Mouse (Mus musculus) macrophage (primary cell): ENCODE measurements around the gene Pskh1. TPM values are rescaled to one million over a fixed set of nuclear protein-coding genes. Genes with fewer than 3 reads are reported as not detected.

Source experiments
- H3K27ac ChIP-seq: fragments of 350-480 bp; formaldehyde crosslinking; 2 replicates; pipeline ENCODE4 v1.9.0; 2021
- H3K36me3 ChIP-seq: fragments of 350-480 bp; formaldehyde crosslinking; 2 replicates; pipeline ENCODE4 v1.9.0; 2021; ENCODE audit errors: inconsistent target
- H3K4me3 ChIP-seq: fragments of 350-480 bp; formaldehyde crosslinking; 2 replicates; pipeline ENCODE4 v1.9.0; 2021; ENCODE audit errors: inconsistent target
- H3K79me2 ChIP-seq: fragments of 350-480 bp; formaldehyde crosslinking; 2 replicates; pipeline ENCODE4 v1.9.0; 2021; ENCODE audit errors: inconsistent target
- WGBS: methylation state at CpG from one replicate; pipeline ENCODE4 v1.1.7; 2026; ENCODE audit warnings: inconsistent platforms; ENCODE audit not compliant: missing documents; 5-methylcytosine and 5-hydroxymethylcytosine counted together
- polyA plus RNA-seq: library from polyadenylated mRNA; stranded (reverse); fragments of 250-400 nt; gene quantifications from 3 replicates; pipeline ENCODE4 v1.2.4, GENCODE M21; 2018; ENCODE audit warnings: inconsistent platforms
- total RNA-seq, 78 experiments: library from RNA; depleted of rRNA; stranded (reverse); fragments of 250-400 nt; gene quantifications; 1 replicate in 9 of 78; 2 replicates in 24 of 78; 3 replicates in 43 of 78; 4 replicates in 2 of 78; pipeline ENCODE4 v1.2.4; 2018; ENCODE audit warnings: inconsistent platforms in 56 of 78

The Pskh1 gene
- 10 to 100 TPM in 24 of 26 experiments, 1 to 10 TPM in 2; 9.5 to 22.9 (median 14.8) TPM for total RNA-seq (2018; cell fraction: chromatin; rRNA removed)
- total RNA-seq (2018; cell fraction: cytosol; rRNA removed): 10 to 100 TPM in 24 of 26 experiments, 1 to 10 TPM in 2; 8.7 to 21.7 (median 14.6) TPM
- total RNA-seq (2018; cell fraction: nucleus; rRNA removed): 10 to 100 TPM; 10.6 to 29.3 (median 17.4) TPM
- 16.3 to 17.5 TPM (median 16.4 TPM) in 3 replicates for polyA plus RNA-seq

DNA sequence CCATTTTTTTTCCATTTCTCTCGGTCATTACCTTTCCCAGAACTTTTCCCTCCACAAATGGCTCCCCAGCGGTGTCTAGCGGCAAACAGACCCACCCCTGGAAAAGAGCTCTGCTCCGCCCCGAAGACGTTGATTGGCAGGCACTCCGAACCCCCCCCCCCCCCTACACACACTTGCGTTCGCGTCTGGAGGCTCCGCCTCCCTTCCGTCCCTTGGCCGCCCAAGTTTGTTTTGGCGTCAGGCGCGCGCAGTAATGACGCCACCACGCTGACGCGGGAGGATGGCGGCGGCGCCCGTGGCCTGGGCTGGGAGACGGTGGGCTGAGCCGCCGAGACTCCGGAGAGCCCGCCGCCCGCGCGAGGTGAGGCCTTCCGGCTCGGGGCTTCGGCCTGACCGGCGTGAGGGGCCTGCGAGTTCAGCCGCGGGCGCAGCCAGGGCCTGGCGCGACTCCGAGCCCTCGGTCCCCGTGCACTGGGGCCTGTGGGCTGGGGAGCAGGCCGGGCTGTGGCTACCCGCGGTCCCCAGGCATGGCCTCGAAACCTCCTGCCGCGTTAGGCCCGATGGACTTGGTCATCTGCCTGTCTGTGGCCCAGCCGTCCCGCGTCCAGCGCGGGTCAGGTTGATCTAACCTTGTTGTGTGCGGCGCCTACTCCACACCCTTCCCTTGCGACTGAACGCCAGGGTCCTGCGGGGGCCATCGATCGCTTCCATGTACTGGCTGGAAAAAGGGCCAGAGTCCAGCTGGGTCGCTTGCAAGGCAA is at the start of gene Pskh1:
Gene Pskh1 (plus strand): TSS at position 262 of the 761 bp plus-strand sequence.
- H3K4me3 ChIP-seq: peak within 1 kb of the TSS; percentile 77
- H3K27ac ChIP-seq: peak within 1 kb of the TSS; percentile 42
- no peaks in the 10 kb centered on the region for H3K36me3 ChIP-seq
- H3K79me2 ChIP-seq: peaks cover 48% of the 10 kb centered on the region
- under 1% methylated on average over 65 of the region's 68 CpGs for WGBS

DNA sequence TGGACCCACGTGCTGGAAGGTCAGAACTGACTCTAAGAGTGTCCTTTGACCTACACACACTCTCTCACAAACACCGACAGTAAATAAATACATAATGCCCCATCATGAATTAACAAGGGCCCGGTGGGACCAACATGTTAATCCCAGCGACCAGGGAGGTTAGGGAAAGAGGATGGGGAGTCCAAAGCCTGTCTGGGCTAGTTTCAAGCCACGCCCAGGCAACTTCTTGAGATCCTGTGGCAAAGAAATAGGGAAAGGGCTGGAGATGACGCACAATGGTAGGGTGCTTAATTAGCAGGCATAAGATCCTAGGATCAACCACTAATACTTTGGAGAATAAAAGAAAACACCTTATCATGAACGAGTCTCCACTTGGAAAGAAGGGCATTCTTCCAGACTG is 49.6 kb upstream of the Pskh1 start:
- Histone ChIP-seq H3K4me3 (no peak overlapping the region), H3K79me2 (peaks cover 1% of the 10 kb centered on the region; the same call in 1 of the 2 replicates), H3K27ac (no peak overlapping the region), H3K36me3 (peaks cover 18% of the 10 kb centered on the region; the same call in 1 of the 2 replicates)
- WGBS: 97% methylated on average over 7 of the region's 7 CpGs

DNA sequence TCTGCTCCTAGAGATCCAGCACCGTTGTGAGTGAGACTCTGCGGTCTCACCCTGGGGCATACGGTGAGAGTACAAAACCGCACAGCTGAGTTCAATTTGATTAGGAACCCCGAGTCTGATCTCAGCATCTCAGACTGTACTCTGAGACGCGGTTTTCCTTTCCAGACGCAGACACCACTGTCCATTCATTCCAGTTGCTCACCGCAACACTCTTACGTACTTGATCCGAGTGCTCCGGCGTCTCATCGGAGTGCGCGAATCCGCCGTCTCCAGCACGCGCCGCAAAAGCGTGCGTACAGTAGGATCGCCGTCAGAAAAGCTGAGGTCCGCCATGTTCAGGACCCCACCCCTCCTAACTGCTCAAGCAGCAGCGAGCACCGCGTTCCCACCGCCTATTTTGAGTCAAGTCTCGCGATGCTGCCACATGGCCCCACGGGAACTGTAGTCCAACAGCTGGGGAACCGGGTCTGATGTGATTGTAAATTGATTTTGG is 48.5 kb upstream of the Pskh1 start:
- H3K36me3 ChIP-seq: peaks cover 18% of the 10 kb centered on the region; the same call in 1 of the 2 replicates
- WGBS: 2% methylated on average over 34 of the region's 34 CpGs
- peak overlapping the region; percentile 91 for H3K4me3 ChIP-seq
- H3K79me2 ChIP-seq: peaks cover 12% of the 10 kb centered on the region
- H3K27ac ChIP-seq: peak overlapping the region; percentile 48

DNA sequence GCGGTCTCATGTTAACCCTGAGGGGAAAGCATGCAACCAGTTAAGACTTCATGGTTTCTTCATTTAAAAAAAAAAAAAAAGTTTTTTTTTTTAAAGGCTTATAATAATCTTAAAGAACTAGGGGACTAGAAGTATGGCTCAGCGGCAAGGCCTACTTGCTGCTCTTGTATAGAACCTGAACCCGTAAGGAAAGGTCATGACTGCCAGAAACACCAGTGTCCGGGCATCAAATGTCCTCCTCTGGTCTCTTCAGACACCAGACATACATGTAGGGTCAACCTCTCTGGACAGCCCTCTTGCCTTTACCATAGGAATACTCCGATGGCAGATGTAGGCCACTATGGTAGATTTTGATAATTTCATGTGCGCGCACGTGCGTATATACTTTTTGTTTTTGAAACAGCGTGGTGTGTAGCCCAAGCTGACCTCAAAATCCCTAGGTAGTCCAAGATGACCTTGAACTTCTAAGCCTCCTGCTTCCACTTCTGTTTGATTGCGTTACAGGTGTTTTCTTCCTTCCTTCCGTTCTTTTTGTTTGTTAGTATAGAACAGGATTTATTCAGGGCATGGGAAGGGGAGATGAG is 48.0 kb upstream of the Pskh1 start:
- H3K27ac ChIP-seq: no peak overlapping the region
- H3K79me2 ChIP-seq: peaks cover 17% of the 10 kb centered on the region
- 86% methylated on average over 12 of the region's 12 CpGs for WGBS
- H3K4me3 ChIP-seq: peak overlapping the region; percentile 91
- H3K36me3 ChIP-seq: peaks cover 15% of the 10 kb centered on the region; the same call in 1 of the 2 replicates

DNA sequence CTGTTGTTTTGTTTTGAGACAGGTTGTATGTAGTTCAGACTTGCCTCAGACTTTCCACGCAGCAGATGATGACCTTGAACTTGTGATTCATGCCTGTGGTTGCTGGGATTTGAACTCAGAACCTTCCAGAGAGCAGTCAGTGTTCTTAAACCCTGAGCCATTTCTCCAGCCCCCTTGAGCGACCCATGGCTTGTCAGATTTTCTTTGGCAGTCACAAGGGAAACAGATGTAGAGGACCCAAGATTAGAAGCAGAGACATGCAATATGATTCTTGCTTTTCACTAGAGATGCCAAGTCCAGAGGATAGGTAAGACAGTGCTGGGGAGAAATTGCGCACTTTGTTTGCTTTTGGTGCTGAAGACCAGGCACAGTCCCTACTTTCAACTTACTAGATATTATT is 47.1 kb upstream of the Pskh1 start, which contains the start of gene Cenpt:
Gene Cenpt (minus strand): TSS at position 101 of the 400 bp plus-strand sequence.
- H3K36me3 ChIP-seq: peaks cover 8% of the 10 kb centered on the region; the same call in 1 of the 2 replicates
- H3K4me3 ChIP-seq: peak within 1 kb of the TSS; percentile 91
- no peak within 1 kb of the TSS for H3K27ac ChIP-seq
- peaks cover 27% of the 10 kb centered on the region for H3K79me2 ChIP-seq
- 93% methylated on average over 3 of the region's 3 CpGs for WGBS

DNA sequence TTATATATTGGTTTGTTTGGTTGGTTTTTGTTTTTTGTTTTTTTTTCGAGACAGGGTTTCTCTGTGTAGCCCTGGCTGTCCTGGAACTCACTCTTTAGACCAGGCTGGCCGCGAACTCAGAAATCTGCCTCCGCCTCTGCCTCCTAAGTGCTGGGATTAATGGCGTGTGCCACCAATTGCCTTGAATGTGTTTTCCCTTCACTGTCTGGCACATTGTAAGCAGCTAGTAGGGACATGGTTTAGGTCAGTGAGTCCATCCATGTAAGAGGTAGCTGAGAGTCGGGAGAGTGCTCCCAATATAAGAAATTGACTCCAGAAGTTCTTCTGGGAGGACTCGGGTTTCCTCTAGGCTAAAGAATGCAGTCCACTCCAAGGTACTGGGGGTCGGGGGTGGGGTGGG is 45.9 kb upstream of the Pskh1 start:
- Histone ChIP-seq H3K36me3 (no peaks in the 10 kb centered on the region), H3K27ac (peak overlapping the region; percentile 90; the same call in 1 of the 2 replicates), H3K4me3 (peak overlapping the region; percentile 59; the same call in 1 of the 2 replicates), H3K79me2 (peaks cover 27% of the 10 kb centered on the region)
- 41% methylated on average over 8 of the region's 8 CpGs for WGBS

DNA sequence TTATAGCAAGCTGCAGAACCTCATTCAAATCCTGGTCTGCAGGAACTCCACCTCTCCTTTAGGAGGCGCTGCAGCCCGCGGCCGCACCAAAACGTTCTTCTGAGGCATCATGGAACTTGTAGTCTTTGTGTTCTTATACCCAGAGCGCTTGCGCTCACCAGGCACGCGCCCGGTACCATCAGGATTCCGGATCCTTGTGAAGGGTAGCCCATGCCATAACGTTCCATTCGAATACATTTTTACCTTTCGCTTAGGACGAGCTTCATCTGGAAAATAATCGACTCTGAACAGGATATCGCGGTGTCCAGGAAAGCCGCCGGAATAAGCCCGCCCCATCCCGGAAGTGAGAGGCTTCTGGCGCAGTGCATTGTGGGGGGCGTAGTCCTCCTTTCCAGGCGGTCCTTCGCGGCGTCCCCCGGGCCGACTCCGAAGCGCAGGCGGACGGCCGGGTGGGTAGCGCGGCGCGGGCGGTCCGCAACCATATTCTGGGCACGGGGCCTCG is 45.5 kb upstream of the Pskh1 start, which contains the start of gene Thap11:
Gene Thap11 (plus strand): TSS at position 418 of the 502 bp plus-strand sequence.
- H3K27ac ChIP-seq: peak within 1 kb of the TSS; percentile 90
- 1% methylated on average over 43 of the region's 43 CpGs for WGBS
- no peaks in the 10 kb centered on the region for H3K36me3 ChIP-seq
- peak within 1 kb of the TSS; percentile 59 for H3K4me3 ChIP-seq
- peaks cover 27% of the 10 kb centered on the region for H3K79me2 ChIP-seq

DNA sequence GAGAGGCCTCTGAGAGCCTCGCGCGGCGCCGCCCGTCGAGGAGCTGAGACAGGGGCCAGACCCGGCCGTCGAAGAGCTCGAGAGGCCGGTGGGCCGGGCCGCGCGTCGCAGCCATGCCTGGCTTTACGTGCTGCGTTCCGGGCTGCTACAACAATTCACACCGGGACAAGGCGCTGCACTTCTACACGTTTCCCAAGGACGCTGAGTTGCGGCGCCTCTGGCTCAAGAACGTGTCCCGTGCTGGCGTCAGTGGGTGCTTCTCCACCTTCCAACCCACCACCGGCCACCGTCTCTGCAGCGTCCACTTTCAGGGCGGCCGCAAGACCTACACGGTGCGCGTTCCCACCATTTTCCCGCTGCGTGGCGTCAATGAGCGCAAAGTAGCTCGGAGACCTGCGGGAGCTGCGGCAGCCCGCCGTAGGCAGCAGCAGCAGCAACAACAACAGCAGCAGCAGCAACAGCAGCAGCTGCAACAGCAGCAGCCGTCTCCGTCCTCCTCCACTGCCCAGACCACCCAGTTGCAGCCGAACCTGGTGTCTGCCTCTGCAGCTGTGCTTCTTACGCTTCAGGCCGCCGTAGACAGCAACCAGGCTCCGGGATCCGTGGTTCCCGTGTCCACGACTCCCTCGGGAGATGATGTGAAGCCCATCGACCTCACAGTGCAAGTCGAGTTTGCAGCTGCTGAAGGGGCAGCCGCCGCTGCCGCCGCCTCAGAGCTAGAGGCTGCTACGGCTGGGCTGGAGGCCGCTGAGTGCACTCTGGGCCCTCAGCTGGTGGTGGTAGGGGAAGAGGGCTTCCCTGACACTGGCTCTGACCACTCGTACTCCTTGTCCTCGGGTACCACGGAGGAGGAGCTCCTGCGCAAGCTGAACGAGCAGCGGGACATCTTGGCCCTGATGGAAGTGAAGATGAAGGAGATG is 44.7 kb upstream of the Pskh1 start:
- peaks cover 27% of the 10 kb centered on the region for H3K79me2 ChIP-seq
- no peaks in the 10 kb centered on the region for H3K36me3 ChIP-seq
- peak overlapping the region; percentile 54 for H3K4me3 ChIP-seq
- 1% methylated on average over 71 of the region's 71 CpGs for WGBS
- peak overlapping the region; percentile 17; the same call in 1 of the 2 replicates for H3K27ac ChIP-seq

DNA sequence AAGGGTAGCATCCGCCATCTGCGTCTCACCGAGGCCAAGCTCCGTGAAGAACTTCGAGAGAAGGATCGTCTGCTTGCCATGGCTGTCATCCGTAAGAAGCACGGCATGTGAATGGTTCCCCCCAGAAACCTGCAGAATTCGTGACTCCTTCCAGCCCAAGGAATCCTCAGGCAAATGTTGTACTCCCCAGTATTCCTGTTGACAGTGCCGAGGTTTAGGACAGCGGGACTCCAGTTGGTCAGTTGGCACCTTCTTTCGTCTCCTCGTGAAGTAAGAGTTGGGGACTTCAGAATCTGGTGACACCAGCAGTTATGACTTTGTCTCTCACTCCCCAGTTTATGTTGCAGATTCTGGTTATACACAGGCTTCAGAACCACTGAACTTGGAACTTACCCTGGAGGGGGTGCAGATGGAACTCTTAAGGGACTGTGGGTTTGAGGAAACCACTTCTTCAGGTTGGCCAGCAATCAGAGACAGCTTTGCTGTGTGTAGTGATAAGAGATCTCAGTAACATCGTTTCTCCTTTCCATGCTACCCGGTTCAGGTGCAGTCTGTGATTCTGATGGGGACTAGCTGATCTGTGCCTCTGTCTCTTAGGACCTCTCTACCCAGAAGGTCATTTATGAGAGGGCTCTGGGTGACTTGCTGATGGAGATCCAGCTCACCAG is 43.9 kb upstream of the Pskh1 start:
- Histone ChIP-seq H3K4me3 (peak overlapping the region; percentile 54), H3K79me2 (peaks cover 32% of the 10 kb centered on the region), H3K36me3 (no peaks in the 10 kb centered on the region), H3K27ac (0 out of 2 replicates have a peak overlapping the region, but pooled peaks have one; percentile 17)
- 39% methylated on average over 15 of the region's 15 CpGs for WGBS

DNA sequence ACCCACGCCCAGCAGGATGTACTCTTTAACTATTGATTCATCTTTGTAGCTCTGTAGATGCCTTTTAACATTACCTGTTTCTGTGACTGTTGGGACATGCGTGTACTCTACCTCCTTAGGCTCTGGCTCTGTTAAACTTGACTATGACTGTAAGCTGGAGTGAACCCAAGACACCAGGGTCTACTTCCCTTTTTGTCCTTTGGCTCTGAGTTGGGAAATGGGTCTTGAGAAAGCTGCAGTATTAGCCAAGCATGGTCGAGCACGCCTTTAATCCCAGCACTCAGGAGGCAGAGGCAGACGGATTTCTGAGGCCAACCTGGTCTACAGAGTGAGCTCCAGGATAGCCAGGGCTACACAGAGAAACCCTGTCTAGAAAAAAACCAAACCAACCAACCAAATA is 41.7 kb upstream of the Pskh1 start:
- no peaks in the 10 kb centered on the region for H3K36me3 ChIP-seq
- H3K27ac ChIP-seq: peak overlapping the region; percentile 57
- peaks cover 54% of the 10 kb centered on the region for H3K79me2 ChIP-seq
- H3K4me3 ChIP-seq: no peak overlapping the region
- 11% methylated on average over 5 of the region's 5 CpGs for WGBS

DNA sequence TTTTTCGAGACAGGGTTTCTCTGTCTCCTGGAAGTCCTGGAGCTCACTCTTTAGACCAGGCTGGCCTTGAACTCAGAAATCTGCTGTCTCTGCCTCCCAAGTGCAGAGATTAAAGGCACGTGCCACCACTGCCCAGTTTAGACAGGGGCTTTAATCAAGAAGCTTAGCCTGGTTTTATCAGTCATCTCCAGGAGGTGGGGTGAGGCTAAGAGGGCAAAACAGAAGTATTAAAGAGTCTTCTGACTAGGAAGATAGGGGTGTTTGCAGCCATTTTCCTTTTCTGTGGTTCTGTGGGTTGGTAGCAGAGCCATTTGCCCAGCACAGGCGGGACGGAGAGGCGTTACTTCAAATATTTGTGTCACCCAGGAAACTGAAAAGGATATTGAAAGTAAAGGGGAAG is 40.9 kb upstream of the Pskh1 start:
- H3K27ac ChIP-seq: peak overlapping the region; percentile 57
- H3K36me3 ChIP-seq: no peaks in the 10 kb centered on the region
- H3K79me2 ChIP-seq: peaks cover 63% of the 10 kb centered on the region
- no peak overlapping the region; the same call in 1 of the 2 replicates for H3K4me3 ChIP-seq
- 52% methylated on average over 5 of the region's 5 CpGs for WGBS

DNA sequence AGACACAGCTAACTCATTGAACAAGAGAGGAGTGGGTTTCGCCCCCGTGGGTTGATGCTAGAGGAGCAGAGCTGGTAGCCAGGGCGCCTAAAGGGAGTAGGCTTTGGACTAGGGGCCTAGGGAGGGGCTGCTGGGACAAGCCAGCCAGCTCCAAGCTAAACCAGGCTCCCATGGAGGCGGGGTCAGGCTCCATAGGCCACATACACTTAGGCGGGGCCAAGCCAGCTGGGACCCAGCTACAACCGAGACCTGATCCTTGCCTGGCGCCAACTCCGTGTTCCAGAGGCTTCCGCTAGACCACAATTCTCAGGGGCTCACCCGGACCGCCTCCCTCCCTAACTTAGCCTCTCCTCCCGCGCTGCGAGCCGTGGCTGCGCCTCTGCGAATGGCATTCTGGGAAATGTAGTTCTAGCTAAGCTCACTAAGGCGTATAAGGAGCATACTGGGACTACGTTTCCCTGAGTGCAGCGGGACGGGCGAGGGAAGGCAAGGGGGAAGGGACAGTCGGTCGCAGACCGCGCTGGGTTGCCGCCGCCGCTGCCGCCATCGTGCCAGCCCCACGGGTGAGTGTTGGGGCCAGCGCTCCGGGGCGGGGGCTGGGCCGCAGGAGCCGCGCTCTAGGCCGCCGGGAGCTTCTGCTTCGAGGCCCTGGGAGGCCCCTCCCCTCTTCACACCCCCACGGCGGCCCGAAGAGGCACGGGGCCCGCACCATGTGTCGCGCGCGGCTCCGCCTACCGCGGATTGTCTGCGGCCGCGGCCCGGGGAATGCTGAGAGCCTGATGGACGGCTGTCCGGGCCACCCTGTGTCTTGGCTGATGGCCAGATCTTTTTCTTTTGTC is 39.9 kb upstream of the Pskh1 start, which contains the start of gene Nutf2:
Gene Nutf2 (plus strand): TSS at position 438 of the 839 bp plus-strand sequence.
- Histone ChIP-seq H3K27ac (peak within 1 kb of the TSS; percentile 57), H3K79me2 (peaks cover 73% of the 10 kb centered on the region), H3K4me3 (peak within 1 kb of the TSS; percentile 67), H3K36me3 (no peaks in the 10 kb centered on the region)
- 1% methylated on average over 55 of the region's 59 CpGs for WGBS
